Mouse (Mus musculus) midbrain, embryonic 12.5 days (tissue): ENCODE measurements around the gene Tmem256. TPM values are rescaled to one million over a fixed set of nuclear protein-coding genes. Genes with fewer than 3 reads are reported as not detected.

Source experiments
- ATAC-seq: fragments of 200-750 bp; cut with Nextera tagmentation; 2 replicates; pipeline ENCODE4 v1.8.0; 2017; ENCODE audit warnings: low read depth, moderate TSS enrichment, moderate library complexity; ENCODE audit not compliant: low FRiP score
- H3K27ac ChIP-seq: fragments of 300-500 bp; sonication (generic); replicated peaks from 2 replicates; pipeline ENCODE4 v1.5.1; 2016; ENCODE audit warnings: mild to moderate bottlenecking
- H3K27me3 ChIP-seq: fragments of 300-500 bp; sonication (generic); 2 replicates; pipeline ENCODE4 v1.6.1; 2016; ENCODE audit warnings: mild to moderate bottlenecking
- H3K36me3 ChIP-seq: fragments of 300-500 bp; sonication (generic); 2 replicates; pipeline ENCODE4 v1.6.1; 2016
- H3K4me1 ChIP-seq: fragments of 300-500 bp; sonication (generic); 2 replicates; pipeline ENCODE4 v1.6.1; 2016
- H3K4me2 ChIP-seq: fragments of 300-500 bp; sonication (generic); replicated peaks from 2 replicates; pipeline ENCODE4 v1.6.1; 2016; ENCODE audit warnings: mild to moderate bottlenecking, moderate library complexity
- H3K4me3 ChIP-seq: fragments of 300-500 bp; sonication (generic); 2 replicates; pipeline ENCODE4 v1.5.1; 2016; ENCODE audit warnings: mild to moderate bottlenecking
- H3K9ac ChIP-seq: fragments of 300-500 bp; sonication (generic); replicated peaks from 2 replicates; pipeline ENCODE4 v1.6.1; 2016; ENCODE audit warnings: mild to moderate bottlenecking, moderate library complexity
- H3K9me3 ChIP-seq: fragments of 300-500 bp; sonication (generic); 2 replicates; pipeline ENCODE4 v1.6.1; 2016; ENCODE audit warnings: mild to moderate bottlenecking
- WGBS: fragments of 180-500 bp; shearing (Covaris S2); methylation state at CpG from one replicate; pipeline ENCODE4 v1.1.7; 2016; 5-methylcytosine and 5-hydroxymethylcytosine counted together
- polyA plus RNA-seq: library from polyadenylated mRNA; unstranded; fragments of >200 nt; fragmentation: Nextera tagmentation; extraction: Ambion mirVana; gene quantifications from 2 replicates; pipeline ENCODE4 v1.2.1, GENCODE M21; 2016

The Tmem256 gene
- polyA plus RNA-seq, 1 experiment from 2014 or later = 284 TPM

DNA sequence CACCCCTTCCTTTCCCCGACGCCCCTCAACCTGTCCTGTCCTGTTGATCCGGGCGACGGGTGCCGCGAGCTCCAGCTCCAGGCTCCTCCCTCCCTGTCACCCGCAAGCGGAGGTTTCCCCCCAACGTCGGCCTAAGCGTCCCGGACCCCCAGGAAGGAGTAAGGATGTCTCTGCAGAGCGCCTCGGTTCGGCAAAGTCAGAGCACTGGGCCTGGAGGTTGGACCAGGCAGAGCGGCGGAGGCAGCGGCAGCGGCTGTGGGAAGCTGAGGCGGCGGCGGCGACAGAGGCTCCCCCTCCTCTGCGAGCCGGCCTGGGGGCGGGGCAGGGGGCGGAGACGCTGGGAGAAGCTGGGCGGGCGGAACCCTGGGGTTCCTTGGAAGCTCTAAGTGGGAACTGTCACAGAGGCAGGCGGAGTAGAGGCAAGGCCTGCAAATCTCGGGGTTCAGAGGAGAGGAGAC lies 35.6 kb upstream of the Tmem256 start:
- H3K27me3 ChIP-seq = peaks cover 73% of the 10 kb centered on the region
- H3K27ac ChIP-seq = peak overlapping the region; percentile 60

DNA sequence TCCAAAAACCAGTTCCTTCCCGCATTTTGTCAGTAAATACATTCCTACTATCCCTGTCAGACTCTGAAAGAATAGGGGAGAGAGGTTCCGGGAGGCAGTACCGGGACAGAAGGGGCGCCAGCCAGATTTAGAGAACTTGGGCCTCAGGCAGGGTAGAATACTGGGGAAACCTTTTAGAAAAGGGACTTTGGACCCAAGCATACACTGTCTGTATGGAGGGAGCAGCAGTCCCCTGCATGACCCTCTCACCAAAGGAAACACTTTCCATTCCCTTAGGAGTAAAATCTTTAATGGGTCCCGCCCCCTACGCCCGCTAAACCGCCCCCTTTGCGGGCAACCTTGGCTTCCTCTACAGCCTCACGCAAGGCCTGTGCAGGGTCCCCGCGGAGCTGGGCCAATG lies 35.0 kb upstream of the Tmem256 start:
- Histone ChIP-seq H3K36me3 (no peaks in the 10 kb centered on the region), H3K9ac (peak overlapping the region; percentile 69), H3K4me1 (peaks cover 64% of the 10 kb centered on the region), H3K9me3 (no peaks in the 10 kb centered on the region), H3K27me3 (peaks cover 71% of the 10 kb centered on the region), H3K4me3 (peak overlapping the region; percentile 58), H3K4me2 (peak overlapping the region; percentile 96), H3K27ac (peak overlapping the region; percentile 60)
- WGBS = 3% methylated on average over 12 of the region's 12 CpGs
- 0 out of 2 replicates have a peak, but pooled peaks have one; percentile 4 for ATAC-seq

More for the DNA sequence above, 35.6 kb upstream of the Tmem256 start:
- peak overlapping the region; percentile 58 for H3K4me3 ChIP-seq
- ATAC-seq = 0 out of 2 replicates have a peak, but pooled peaks have one; percentile 13
- under 1% methylated on average over 32 of the region's 33 CpGs for WGBS
- peak overlapping the region; percentile 69 for H3K9ac ChIP-seq
- no peaks in the 10 kb centered on the region for H3K9me3 ChIP-seq
- H3K36me3 ChIP-seq = no peaks in the 10 kb centered on the region
- peaks cover 64% of the 10 kb centered on the region for H3K4me1 ChIP-seq
- H3K4me2 ChIP-seq = peak overlapping the region; percentile 96

DNA sequence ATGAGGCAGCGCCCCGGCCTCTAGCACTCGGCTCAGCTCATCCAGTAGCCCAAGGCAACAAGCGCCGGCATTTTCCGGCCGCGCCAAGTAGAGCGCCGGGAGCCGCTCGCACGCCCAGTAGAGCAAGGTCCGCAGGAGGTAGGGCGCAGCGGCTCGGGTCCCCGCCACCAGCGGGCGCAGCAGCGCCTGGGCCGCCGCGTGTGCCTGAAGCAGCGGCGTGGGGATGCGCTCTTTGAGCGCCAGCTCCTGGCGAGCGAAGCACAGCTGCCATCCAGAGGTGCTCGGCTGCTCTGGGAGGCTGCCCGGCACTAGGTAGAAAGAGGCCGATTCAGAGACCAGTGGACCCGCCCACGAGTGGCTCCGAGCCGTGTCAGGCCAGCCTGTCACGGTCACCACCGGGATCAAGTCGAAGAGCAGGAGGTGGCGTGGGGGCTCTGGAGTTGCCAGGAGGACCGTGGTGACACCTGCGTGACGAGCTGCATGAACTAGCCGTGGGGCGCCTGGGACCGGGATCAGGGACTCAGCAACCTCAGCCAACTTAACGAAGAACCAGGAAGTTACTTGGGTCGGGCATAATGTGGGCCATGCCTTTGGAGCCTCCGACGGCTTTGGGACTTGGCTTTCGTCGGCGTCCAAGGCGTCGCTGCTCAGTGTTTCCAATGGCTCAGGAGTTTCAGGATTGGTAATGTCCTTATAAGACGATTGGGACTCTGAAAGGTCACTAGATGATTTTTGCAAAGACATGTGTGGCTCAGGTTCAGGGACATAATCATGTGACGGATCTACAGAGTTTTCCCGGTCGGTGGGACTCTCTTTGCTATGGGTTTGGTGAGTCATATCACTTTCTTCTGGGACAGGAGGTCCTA lies 34.3 kb upstream of the Tmem256 start:
- peaks cover 68% of the 10 kb centered on the region for H3K27me3 ChIP-seq
- no peaks in the 10 kb centered on the region for H3K36me3 ChIP-seq
- peaks cover 61% of the 10 kb centered on the region for H3K4me1 ChIP-seq
- H3K9me3 ChIP-seq = no peaks in the 10 kb centered on the region
- H3K9ac ChIP-seq = peak overlapping the region; percentile 69
- ATAC-seq = peak; percentile 35; the same call in 1 of the 2 replicates
- H3K4me3 ChIP-seq = peak overlapping the region; percentile 58
- H3K4me2 ChIP-seq = peak overlapping the region; percentile 96
- H3K27ac ChIP-seq = peak overlapping the region; percentile 35
- WGBS = 1% methylated on average over 58 of the region's 60 CpGs

DNA sequence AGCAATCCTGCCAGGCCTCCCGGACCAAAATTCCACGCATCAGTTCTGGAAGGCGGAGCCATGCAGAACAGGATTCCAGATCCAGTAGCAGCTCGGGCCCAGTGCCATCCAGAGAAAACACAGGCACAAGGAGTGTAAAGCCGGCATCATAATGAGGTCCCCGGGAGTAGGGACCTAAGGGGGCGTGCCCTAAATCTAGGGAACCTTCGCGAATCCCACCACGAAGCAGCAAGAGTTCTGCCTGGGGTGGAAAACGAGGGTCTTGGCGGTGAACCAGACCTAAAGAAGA lies 33.7 kb upstream of the Tmem256 start:
- Histone ChIP-seq H3K27me3 (peaks cover 68% of the 10 kb centered on the region), H3K36me3 (no peaks in the 10 kb centered on the region), H3K4me2 (peak overlapping the region; percentile 96), H3K4me3 (0 out of 2 replicates have a peak overlapping the region, but pooled peaks have one; percentile 58), H3K27ac (no peak overlapping the region), H3K4me1 (peaks cover 55% of the 10 kb centered on the region), H3K9ac (no peak overlapping the region), H3K9me3 (no peaks in the 10 kb centered on the region)
- ATAC-seq = no peak
- WGBS = 7% methylated on average over 12 of the region's 12 CpGs

DNA sequence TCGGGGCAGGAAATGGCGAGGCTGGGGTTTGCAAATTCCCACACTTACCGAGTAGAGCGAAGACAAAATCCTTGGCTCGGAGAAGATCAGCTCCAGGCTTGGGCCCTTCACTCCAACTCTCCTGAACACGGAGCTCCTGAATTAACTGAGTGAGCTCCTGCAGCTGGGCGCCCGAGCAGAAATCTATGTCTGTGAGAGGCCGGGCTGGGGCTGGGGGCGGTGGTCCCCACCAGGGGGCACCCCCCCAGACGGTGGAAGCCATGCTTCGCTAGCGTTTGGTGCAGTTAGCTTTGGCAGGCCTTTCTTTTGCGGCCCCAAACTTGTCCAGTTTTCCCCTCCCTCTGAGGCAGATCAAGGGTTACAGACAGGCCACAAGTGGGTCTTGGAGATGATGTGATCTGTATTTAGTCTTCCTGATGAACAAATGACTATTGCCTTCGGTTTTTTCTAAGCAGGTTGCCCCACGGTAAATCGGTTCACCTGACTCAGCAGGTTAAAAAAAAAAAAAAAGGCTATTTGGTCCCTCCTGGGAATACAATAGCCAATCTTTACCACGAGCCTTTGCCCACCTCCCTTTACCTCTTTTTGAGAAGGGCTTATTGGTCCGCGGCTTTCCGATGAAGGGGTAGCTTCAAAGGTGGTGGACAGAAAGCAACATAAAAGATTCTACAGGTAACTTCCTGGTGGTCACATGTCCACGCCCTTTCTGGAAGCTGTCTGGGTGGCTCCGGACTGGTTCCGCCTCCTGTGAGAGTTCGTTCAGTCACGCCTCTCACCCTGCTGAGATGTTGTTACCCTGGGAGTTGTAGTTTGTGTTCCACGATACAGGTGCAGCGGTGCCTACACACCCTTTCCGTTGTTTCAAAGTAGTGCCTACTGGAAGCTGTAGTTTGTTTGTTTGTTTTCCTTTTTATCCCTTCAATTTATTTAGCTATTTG lies 33.1 kb upstream of the Tmem256 start, which contains the start of gene Tmem102:
Gene Tmem102, minus strand, starts transcription at position 653 of the 938 bp plus-strand sequence.
- Histone ChIP-seq H3K9ac (no peak within 1 kb of the TSS), H3K9me3 (no peaks in the 10 kb centered on the region), H3K4me3 (0 out of 2 replicates have a peak within 1 kb of the TSS, but pooled peaks have one; percentile 58), H3K4me2 (peak within 1 kb of the TSS; percentile 96), H3K27me3 (peaks cover 70% of the 10 kb centered on the region), H3K36me3 (no peaks in the 10 kb centered on the region), H3K4me1 (peaks cover 49% of the 10 kb centered on the region), H3K27ac (no peak within 1 kb of the TSS)
- ATAC-seq = no peak
- WGBS = 3% methylated on average over 29 of the region's 29 CpGs

DNA sequence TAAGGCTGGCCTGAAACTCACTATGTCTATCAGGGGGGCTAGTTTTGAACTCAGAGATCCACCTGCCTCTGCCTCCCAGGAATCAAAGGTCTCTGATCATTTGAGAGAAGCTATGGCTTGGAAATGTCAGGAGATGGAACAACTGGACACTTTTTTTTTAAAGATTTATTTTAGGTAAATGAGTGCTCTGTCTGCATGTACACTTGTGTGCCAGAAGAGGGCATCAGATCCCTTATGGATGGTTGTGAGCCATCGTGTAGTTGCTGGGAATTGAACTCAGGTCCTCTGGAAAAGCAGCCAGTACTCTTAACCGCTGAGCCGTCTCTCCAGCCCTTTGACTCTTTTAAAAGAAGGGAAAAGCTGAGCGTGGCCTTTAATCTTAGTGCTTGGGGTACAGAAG lies 31.9 kb upstream of the Tmem256 start:
- Histone ChIP-seq H3K4me3 (no peak overlapping the region), H3K27me3 (peaks cover 69% of the 10 kb centered on the region), H3K36me3 (no peaks in the 10 kb centered on the region), H3K4me2 (no peak overlapping the region), H3K4me1 (peaks cover 41% of the 10 kb centered on the region), H3K9ac (no peak overlapping the region), H3K9me3 (no peaks in the 10 kb centered on the region), H3K27ac (no peak overlapping the region)
- WGBS = 76% methylated on average over 4 of the region's 4 CpGs
- no peak for ATAC-seq

DNA sequence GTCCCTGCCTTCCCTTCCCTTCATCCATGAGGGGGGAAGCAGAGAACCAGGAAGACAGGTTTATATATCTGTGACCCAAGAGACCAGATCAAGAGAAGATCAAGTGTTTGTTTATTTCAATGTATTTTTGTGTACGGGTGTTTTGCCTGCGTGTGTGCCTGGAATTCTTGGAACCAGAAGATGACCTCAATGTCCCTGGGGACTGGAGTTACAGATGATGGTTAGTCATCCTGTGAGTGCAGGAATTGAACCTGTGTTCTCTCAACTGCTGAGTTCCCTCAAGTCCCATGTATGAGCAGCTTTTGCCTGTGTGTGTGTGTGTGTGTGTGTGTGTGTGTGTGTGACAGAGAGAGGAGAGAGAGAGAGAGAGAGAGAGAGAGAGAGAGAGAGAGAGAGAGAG lies 30.7 kb upstream of the Tmem256 start:
- Histone ChIP-seq H3K9ac (no peak overlapping the region), H3K4me3 (no peak overlapping the region), H3K27me3 (peaks cover 56% of the 10 kb centered on the region), H3K36me3 (no peaks in the 10 kb centered on the region), H3K4me2 (no peak overlapping the region), H3K27ac (no peak overlapping the region), H3K9me3 (no peaks in the 10 kb centered on the region), H3K4me1 (peaks cover 28% of the 10 kb centered on the region)
- ATAC-seq = no peak
- WGBS = 87% methylated on average over 2 of the region's 2 CpGs

DNA sequence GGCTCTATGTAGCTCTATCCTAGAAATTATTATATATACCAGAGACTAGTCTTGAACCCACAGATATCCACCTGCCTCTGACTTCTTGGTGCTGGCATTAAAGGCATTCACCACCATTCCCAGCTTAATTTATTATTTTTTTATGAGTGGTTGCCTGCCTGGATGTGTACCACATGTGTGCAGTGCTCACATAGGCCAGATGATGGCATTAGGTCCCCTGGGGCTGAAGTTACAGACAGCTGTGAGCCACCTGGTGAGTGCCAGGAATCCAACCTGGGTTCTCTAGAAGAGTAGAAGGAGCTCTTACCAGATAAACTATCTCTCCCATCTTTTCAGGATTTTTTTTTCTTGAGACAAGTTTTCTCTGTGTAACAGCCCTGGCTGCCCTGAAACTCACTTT lies 28.0 kb upstream of the Tmem256 start:
- no peak overlapping the region for H3K4me2 ChIP-seq
- ATAC-seq = no peak

DNA sequence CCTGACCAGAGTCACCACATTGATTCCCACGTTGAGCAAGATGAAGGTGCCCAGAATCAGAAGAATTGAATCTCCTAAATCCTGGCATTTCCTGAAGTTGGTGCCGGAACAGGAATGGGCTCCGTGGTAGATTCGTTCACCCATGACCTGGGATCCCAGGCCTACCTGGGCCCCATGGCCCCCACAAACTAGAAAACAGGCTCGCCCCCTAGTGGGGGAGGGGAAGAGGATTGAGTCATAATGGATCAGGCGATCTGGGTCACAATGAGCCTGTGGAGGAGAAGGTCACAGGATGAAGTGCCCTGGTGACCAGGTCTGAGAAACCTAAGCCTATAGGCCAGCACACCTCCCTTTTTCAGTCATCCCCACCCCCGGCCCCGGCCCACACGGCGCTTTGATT lies 23.2 kb upstream of the Tmem256 start, which contains the start of gene Gm39566:
Gene Gm39566, minus strand, starts transcription at position 144 of the 400 bp plus-strand sequence.
- 66% methylated on average over 10 of the region's 10 CpGs for WGBS
- Histone ChIP-seq H3K27ac (no peak within 1 kb of the TSS), H3K4me2 (no peak within 1 kb of the TSS), H3K9me3 (0 out of 2 replicates have a peak, but pooled peaks cover 5% of the 10 kb centered on the region), H3K36me3 (no peaks in the 10 kb centered on the region), H3K4me1 (no peaks in the 10 kb centered on the region), H3K4me3 (no peak within 1 kb of the TSS), H3K27me3 (peaks cover 3% of the 10 kb centered on the region; the same call in 1 of the 2 replicates), H3K9ac (no peak within 1 kb of the TSS)
- no peak for ATAC-seq

More for the DNA sequence above, 28.0 kb upstream of the Tmem256 start:
- H3K9ac ChIP-seq = no peak overlapping the region
- H3K9me3 ChIP-seq = no peaks in the 10 kb centered on the region
- no peak overlapping the region for H3K27ac ChIP-seq
- H3K36me3 ChIP-seq = no peaks in the 10 kb centered on the region
- H3K27me3 ChIP-seq = peaks cover 30% of the 10 kb centered on the region
- H3K4me1 ChIP-seq = peaks cover 2% of the 10 kb centered on the region; the same call in 1 of the 2 replicates
- H3K4me3 ChIP-seq = no peak overlapping the region

DNA sequence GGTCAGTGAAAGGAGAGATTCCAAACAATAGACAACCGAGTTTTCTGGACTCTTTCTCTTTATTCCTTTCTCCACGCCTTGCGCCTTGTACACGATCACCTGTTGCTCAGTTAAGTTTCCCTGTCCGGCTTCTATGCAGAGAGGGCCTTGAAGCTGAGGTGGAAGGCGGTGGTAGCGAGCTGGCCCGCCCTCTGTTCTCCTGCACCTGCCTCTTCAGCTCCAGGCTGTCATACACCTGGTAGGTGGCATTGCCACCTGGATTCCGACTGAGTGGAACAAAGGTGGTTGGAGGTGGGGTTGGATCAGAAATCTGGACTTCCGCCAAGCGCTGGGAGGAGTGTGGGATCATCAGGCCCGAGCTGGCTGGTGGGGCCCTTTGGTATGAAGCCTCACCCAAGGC lies 21.8 kb upstream of the Tmem256 start:
- Histone ChIP-seq H3K9ac (no peak overlapping the region), H3K27me3 (no peaks in the 10 kb centered on the region), H3K4me3 (no peak overlapping the region), H3K36me3 (no peaks in the 10 kb centered on the region), H3K27ac (no peak overlapping the region), H3K4me1 (no peaks in the 10 kb centered on the region), H3K9me3 (0 out of 2 replicates have a peak, but pooled peaks cover 5% of the 10 kb centered on the region), H3K4me2 (no peak overlapping the region)
- WGBS = 86% methylated on average over 12 of the region's 12 CpGs
- no peak for ATAC-seq

DNA sequence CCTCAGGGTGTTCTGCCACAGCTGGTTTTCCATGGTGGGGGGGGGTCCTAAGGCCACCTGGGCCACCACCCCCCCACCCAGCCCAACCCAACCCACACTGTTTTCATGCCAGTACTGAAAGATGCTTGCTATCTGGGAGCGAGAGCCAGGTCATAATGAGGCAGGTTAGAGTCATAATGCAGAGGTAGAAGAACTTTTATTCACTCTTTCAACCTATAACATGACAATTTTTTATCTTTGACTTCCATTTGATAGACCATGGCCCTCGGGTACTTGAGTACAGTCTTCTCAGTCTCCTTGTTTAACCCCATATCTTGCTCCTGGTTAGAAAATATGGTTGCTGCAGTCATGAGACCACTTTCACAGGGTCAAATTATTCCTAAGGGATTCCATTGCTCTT lies 19.9 kb upstream of the Tmem256 start, which contains the start of gene Spem2:
Gene Spem2, minus strand, starts transcription at position 101 of the 400 bp plus-strand sequence.
- Histone ChIP-seq H3K4me1 (no peaks in the 10 kb centered on the region), H3K27me3 (no peaks in the 10 kb centered on the region), H3K4me2 (no peak within 1 kb of the TSS), H3K4me3 (no peak within 1 kb of the TSS), H3K9ac (no peak within 1 kb of the TSS), H3K27ac (no peak within 1 kb of the TSS), H3K9me3 (0 out of 2 replicates have a peak, but pooled peaks cover 5% of the 10 kb centered on the region), H3K36me3 (no peaks in the 10 kb centered on the region)
- ATAC-seq = no peak
- 75% methylated on average over 2 of the region's 2 CpGs for WGBS
